Mouse (Mus musculus): Measurements from ENCODE around the gene Sap30l. TPM values are rescaled to one million over a fixed set of nuclear protein-coding genes. Genes with fewer than 3 reads are reported as not detected.
"Not testable (repeated sequence)": the region's sequence is repeated elsewhere in the genome, so short reads cannot be mapped to it uniquely, and the experiment has no call there.

The Sap30l gene
- polyA plus RNA-seq, 1 experiment from 2014 or later, result 8.4 TPM

GRCm38 (mm10) chr11:57825234-57825633 is 23.8 kb downstream of the Sap30l start:
- H3K4me1 ChIP-seq (replicated peaks), result peaks cover 15% of the 10 kb centered on the region
- H3K9me3 ChIP-seq; H3K9ac ChIP-seq; ATAC-seq (ENCODE audit: low FRiP score); H3K4me3 ChIP-seq; H3K4me2 ChIP-seq; H3K36me3 ChIP-seq; H3K27ac ChIP-seq: not testable (repeated sequence)
- H3K27me3 ChIP-seq, result peaks cover 69% of the 10 kb centered on the region
- 35% methylated on average over 11 of the region's 11 CpGs for WGBS

- H3K27me3 ChIP-seq, result peaks cover 89% of the 10 kb centered on the region
- H3K4me3 ChIP-seq, result peak overlapping the region; percentile 22
- H3K27ac ChIP-seq, result no peak overlapping the region
- H3K4me1 ChIP-seq (replicated peaks), result peaks cover 15% of the 10 kb centered on the region
- peak overlapping the region; percentile 44 for H3K4me2 ChIP-seq
- 0 out of 2 replicates have a peak overlapping the region, but pooled peaks have one; percentile 24 for H3K9ac ChIP-seq
- H3K36me3 ChIP-seq, result no peaks in the 10 kb centered on the region
- no peaks in the 10 kb centered on the region for H3K9me3 ChIP-seq
- no peak for ATAC-seq (ENCODE audit: low FRiP score)
- under 1% methylated on average over 41 of the region's 41 CpGs for WGBS
These were observed 25.8 kb downstream of the Sap30l start for GRCm38 (mm10) chr11:57827048-57827914.

GRCm38 (mm10) chr11:57827915-57828545 is 26.6 kb downstream of the Sap30l start:
- under 1% methylated on average over 33 of the region's 33 CpGs for WGBS

GRCm38 (mm10) chr11:57828955-57829870 is 27.8 kb downstream of the Sap30l start:
- Histone ChIP-seq H3K27ac (no peak overlapping the region), H3K9me3 (no peaks in the 10 kb centered on the region), H3K27me3 (peaks cover 99% of the 10 kb centered on the region), H3K9ac (no peak overlapping the region), H3K4me1 (replicated peaks) (peaks cover 20% of the 10 kb centered on the region), H3K4me2 (no peak overlapping the region), H3K4me3 (0 out of 2 replicates have a peak overlapping the region, but pooled peaks have one; percentile 8), H3K36me3 (no peaks in the 10 kb centered on the region)
- WGBS, result under 1% methylated on average over 53 of the region's 53 CpGs
- no peak for ATAC-seq (ENCODE audit: low FRiP score)

More at GRCm38 (mm10) chr11:57827915-57828545, 26.6 kb downstream of the Sap30l start:
- H3K9ac ChIP-seq, result no peak overlapping the region
- H3K4me2 ChIP-seq, result peak overlapping the region; percentile 44
- no peak overlapping the region for H3K27ac ChIP-seq
- no peak for ATAC-seq (ENCODE audit: low FRiP score)
- no peaks in the 10 kb centered on the region for H3K9me3 ChIP-seq
- H3K4me1 ChIP-seq (replicated peaks), result peaks cover 15% of the 10 kb centered on the region
- peak overlapping the region; percentile 22 for H3K4me3 ChIP-seq
- H3K36me3 ChIP-seq, result no peaks in the 10 kb centered on the region
- peaks cover 97% of the 10 kb centered on the region for H3K27me3 ChIP-seq

- H3K4me1 ChIP-seq (replicated peaks), result peaks cover 20% of the 10 kb centered on the region
- no peak for ATAC-seq (ENCODE audit: low FRiP score)
- H3K27me3 ChIP-seq, result peaks cover 99% of the 10 kb centered on the region
- no peaks in the 10 kb centered on the region for H3K36me3 ChIP-seq
- WGBS, result 9% methylated on average over 17 of the region's 17 CpGs
- H3K27ac ChIP-seq, result no peak overlapping the region
- no peaks in the 10 kb centered on the region for H3K9me3 ChIP-seq
- no peak overlapping the region for H3K9ac ChIP-seq
- H3K4me2 ChIP-seq, result no peak overlapping the region
- no peak overlapping the region for H3K4me3 ChIP-seq
These were observed 28.7 kb downstream of the Sap30l start for GRCm38 (mm10) chr11:57829871-57830775.

- H3K9ac ChIP-seq, result no peak overlapping the region
- peaks cover 20% of the 10 kb centered on the region for H3K4me1 ChIP-seq (replicated peaks)
- H3K36me3 ChIP-seq, result no peaks in the 10 kb centered on the region
- H3K4me3 ChIP-seq, result no peak overlapping the region
- ATAC-seq (ENCODE audit: low FRiP score), result no peak
- H3K27me3 ChIP-seq, result peaks cover 99% of the 10 kb centered on the region
- H3K27ac ChIP-seq, result no peak overlapping the region
- H3K4me2 ChIP-seq, result no peak overlapping the region
- under 1% methylated on average over 31 of the region's 31 CpGs for WGBS
- no peaks in the 10 kb centered on the region for H3K9me3 ChIP-seq
These were observed 29.9 kb downstream of the Sap30l start for GRCm38 (mm10) chr11:57831281-57831781.

- Histone ChIP-seq H3K9ac (no peak overlapping the region), H3K4me2 (no peak overlapping the region)
- WGBS, result 1% methylated on average over 14 of the region's 16 CpGs
These were observed 30.4 kb downstream of the Sap30l start for GRCm38 (mm10) chr11:57831861-57832260.

GRCm38 (mm10) chr11:57832552-57833201 is 31.2 kb downstream of the Sap30l start, which contains the start of gene Hand1:
TSS of gene Hand1 (minus strand) at chr11:57832818.
- Histone ChIP-seq H3K9ac (no peak within 1 kb of the TSS), H3K9me3 (no peaks in the 10 kb centered on the region), H3K36me3 (no peaks in the 10 kb centered on the region), H3K4me1 (replicated peaks) (peaks cover 25% of the 10 kb centered on the region), H3K27me3 (peaks cover 98% of the 10 kb centered on the region), H3K4me3 (no peak within 1 kb of the TSS), H3K27ac (no peak within 1 kb of the TSS), H3K4me2 (no peak within 1 kb of the TSS)
- ATAC-seq (ENCODE audit: low FRiP score), result no peak
- 1% methylated on average over 22 of the region's 23 CpGs for WGBS

More at GRCm38 (mm10) chr11:57831861-57832260, 30.4 kb downstream of the Sap30l start:
- Histone ChIP-seq H3K4me1 (replicated peaks) (peaks cover 23% of the 10 kb centered on the region), H3K36me3 (no peaks in the 10 kb centered on the region), H3K27me3 (peaks cover 99% of the 10 kb centered on the region), H3K4me3 (no peak overlapping the region), H3K27ac (no peak overlapping the region), H3K9me3 (no peaks in the 10 kb centered on the region)
- ATAC-seq (ENCODE audit: low FRiP score), result no peak

GRCm38 (mm10) chr11:57833296-57833977 is 32.0 kb downstream of the Sap30l start:
- ATAC-seq (ENCODE audit: low FRiP score), result no peak
- peaks cover 21% of the 10 kb centered on the region for H3K4me1 ChIP-seq (replicated peaks)
- no peak overlapping the region for H3K4me3 ChIP-seq
- H3K36me3 ChIP-seq, result no peaks in the 10 kb centered on the region
- peaks cover 97% of the 10 kb centered on the region for H3K27me3 ChIP-seq
- 1% methylated on average over 30 of the region's 30 CpGs for WGBS
- no peak overlapping the region for H3K27ac ChIP-seq
- H3K4me2 ChIP-seq, result no peak overlapping the region
- H3K9ac ChIP-seq, result no peak overlapping the region
- H3K9me3 ChIP-seq, result no peaks in the 10 kb centered on the region

- H3K27ac ChIP-seq, result no peak overlapping the region
- 6% methylated on average over 6 of the region's 6 CpGs for WGBS
- H3K9ac ChIP-seq, result no peak overlapping the region
- no peak overlapping the region for H3K4me2 ChIP-seq
- peaks cover 97% of the 10 kb centered on the region for H3K27me3 ChIP-seq
- peaks cover 19% of the 10 kb centered on the region for H3K4me1 ChIP-seq (replicated peaks)
- H3K4me3 ChIP-seq, result no peak overlapping the region
- H3K36me3 ChIP-seq, result no peaks in the 10 kb centered on the region
- H3K9me3 ChIP-seq, result no peaks in the 10 kb centered on the region
- no peak for ATAC-seq (ENCODE audit: low FRiP score)
These were observed 32.6 kb downstream of the Sap30l start for GRCm38 (mm10) chr11:57834031-57834430.
